Mouse (Mus musculus): ENCODE measurements around the gene Safb. TPM values are rescaled to one million over a fixed set of nuclear protein-coding genes. Genes with fewer than 3 reads are reported as not detected.
"Not testable (repeated sequence)": the region's sequence is repeated elsewhere in the genome, so short reads cannot be mapped to it uniquely, and the experiment has no call there.

The Safb gene
- total RNA-seq, 2 experiments from 2014 or later = 39.4 to 46.2 TPM

- intact Hi-C loops (cut with DNase I; ENCODE audit: low total_unique reads) = loop anchor here (5.0 kb wide), 1 partner anchor 40 kb away; no protein-coding TSS in a partner anchor
These were observed 43.1 kb downstream of the Safb start, which contains the start of gene Catsperd for GRCm38 (mm10) chr17:56627530-56628277. Gene Catsperd (plus strand): TSS chr17:56628143.

GRCm38 (mm10) chr17:56629800-56630781 is 45.5 kb downstream of the Safb start:
- DNase-seq = not testable (repeated sequence)
- intact Hi-C loops (cut with DNase I; ENCODE audit: low total_unique reads) = loop anchor here (5.0 kb wide), 1 partner anchor 37 kb away; no protein-coding TSS in a partner anchor

More at GRCm38 (mm10) chr17:56627530-56628277, 43.1 kb downstream of the Safb start, which contains the start of gene Catsperd:
- no peak for DNase-seq

DNA sequence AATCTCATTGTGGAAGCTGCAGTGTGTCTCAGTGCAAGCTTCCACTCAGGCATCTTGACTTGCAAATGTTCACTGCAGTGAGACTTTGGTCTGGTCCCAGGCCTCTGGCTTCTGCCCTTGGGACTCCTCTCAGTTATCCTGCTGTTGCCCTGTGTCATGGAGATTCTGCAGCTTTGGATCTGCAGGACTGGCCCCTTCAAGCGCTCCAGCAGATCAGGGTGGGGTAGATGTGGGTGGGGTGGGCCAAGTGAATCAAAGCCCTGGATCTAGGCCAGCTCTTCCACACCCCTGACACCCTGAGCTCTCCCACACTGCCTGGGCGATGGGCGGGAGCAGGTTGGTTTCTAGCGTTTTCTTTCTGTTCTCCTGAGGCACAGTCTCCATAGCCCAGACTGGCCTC is 47.2 kb downstream of the Safb start:
- intact Hi-C loops (cut with DNase I; ENCODE audit: low total_unique reads) = no loop called here
- DNase-seq = no peak

DNA sequence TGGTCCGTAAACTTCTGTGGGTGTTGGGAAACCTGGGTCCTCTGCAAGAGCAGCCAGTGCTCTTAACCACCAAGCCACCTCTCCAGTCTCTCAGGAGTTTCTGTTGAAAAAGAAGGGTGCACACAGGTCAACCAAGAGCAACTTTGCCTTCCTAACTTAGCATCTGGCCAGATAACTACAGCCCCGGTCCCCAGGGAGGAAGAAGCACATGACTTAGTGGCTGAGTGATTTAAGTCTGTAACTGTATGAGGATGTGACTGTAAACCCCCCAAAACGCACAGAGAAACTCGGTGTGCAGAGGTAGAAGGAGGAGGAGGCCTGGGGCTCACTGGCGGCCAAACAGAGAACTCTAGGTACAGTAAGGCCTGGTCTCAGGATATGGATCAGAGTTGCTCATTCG is 49.4 kb downstream of the Safb start:
- intact Hi-C loops (cut with DNase I; ENCODE audit: low total_unique reads) = no loop called here
- DNase-seq = no peak

- intact Hi-C loops (cut with DNase I; ENCODE audit: low total_unique reads) = no loop called here
These were observed 58.6 kb downstream of the Safb start for GRCm38 (mm10) chr17:56643237-56643636.

DNA sequence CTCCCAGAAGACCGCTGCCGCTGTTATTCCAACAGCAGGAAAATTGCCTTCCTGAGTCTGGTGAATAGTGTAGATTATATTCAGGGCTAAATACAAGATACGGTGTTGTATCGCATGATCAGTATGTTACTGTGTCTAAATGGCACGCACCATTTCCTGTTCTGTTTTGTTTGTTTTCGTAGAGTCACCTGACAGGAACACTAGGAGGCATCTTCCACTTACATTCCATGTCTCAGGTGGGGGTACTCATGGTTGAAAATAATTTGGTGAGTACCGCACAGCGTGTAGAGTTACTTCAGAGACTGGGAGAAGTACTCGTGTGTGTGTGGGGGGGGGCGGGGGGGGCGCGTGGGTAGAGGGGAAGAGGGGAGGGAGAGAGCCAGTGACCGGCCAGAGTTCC is 62.9 kb downstream of the Safb start:
- intact Hi-C loops (cut with DNase I; ENCODE audit: low total_unique reads) = no loop called here
- no peak for DNase-seq

More at GRCm38 (mm10) chr17:56643237-56643636, 58.6 kb downstream of the Safb start:
- DNase-seq = no peak

DNA sequence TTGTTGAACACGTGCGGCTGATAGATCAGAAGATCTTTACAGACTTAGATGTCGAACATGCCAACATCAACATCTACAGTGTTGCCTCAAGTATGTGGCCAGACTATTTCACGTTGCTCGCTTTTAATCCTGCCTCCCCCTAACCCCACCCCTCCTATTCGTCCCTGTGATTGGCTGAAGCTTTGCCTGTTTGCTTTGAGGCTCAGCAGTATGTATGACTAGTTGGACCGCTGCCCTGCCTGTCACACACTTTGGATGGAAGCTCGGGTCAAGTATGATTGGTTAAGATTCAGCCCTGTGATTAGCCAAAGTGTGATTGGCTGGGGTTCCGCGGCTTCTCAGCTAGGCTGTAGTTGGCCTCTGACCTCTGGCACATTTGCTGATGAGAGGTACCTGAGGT is 67.2 kb downstream of the Safb start:
- no peak for DNase-seq
- intact Hi-C loops (cut with DNase I; ENCODE audit: low total_unique reads) = no loop called here

- DNase-seq = no peak
- intact Hi-C loops (cut with DNase I; ENCODE audit: low total_unique reads) = no loop called here
These were observed 70.1 kb downstream of the Safb start for GRCm38 (mm10) chr17:56654771-56655170.

DNA sequence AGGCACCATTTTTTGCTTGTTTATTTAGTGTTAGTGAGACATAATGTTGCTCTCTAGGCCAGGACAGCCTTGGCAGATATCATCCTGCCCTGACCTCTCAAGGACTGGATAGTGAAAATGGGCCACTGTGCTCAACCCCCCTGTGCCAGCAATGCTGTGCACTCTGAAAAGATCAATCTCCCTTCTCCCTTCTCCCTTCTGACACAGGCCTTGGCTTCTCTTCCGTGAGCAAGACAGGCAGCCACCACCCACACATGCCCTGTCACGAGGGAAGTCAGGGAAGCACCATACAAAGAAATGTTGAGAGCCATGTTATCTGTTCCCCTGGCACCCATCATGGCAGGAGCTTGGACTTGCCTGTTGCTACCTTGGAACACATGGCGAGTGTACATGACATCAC is 70.7 kb downstream of the Safb start:
- intact Hi-C loops (cut with DNase I; ENCODE audit: low total_unique reads) = no loop called here
- DNase-seq = no peak

Other genes with a start within 250 kb of the Safb start
- gene Ptprs, start 108.3 kb upstream of the Safb start, total RNA-seq (2021) = 10 to 100 TPM; 38.2 to 44.4 TPM
- not detected for gene Znrf4, start 72.4 kb upstream of the Safb start, total RNA-seq (2021)
- gene Gm20219, start 30.4 kb upstream of the Safb start, total RNA-seq (2021) = under 1 TPM; 0.27 to 0.42 TPM
- gene Safb2, start 240 bp upstream of the Safb start, total RNA-seq (2021) = 10 to 100 TPM; 25.1 to 34.9 TPM
- 100 to 1,000 TPM; 193 to 194 TPM for gene 2410015M20Rik, start 24.9 kb downstream of the Safb start, total RNA-seq (2021)
- gene Rpl36, start 28.6 kb downstream of the Safb start, total RNA-seq (2021) = 100 to 1,000 TPM; 679 to 780 TPM
- 10 to 100 TPM; 50.3 to 54.5 TPM for gene Lonp1, start 42.1 kb downstream of the Safb start, total RNA-seq (2021)
- gene Catsperd, start 43.3 kb downstream of the Safb start, total RNA-seq (2021) = not detected
- gene Ranbp3, start 88.5 kb downstream of the Safb start, total RNA-seq (2021) = 10 to 100 TPM; 34.2 to 35.1 TPM
- gene Ndufa11, start 132.9 kb downstream of the Safb start, total RNA-seq (2021) = 100 to 1,000 TPM; 433 to 458 TPM
- 1 to 10 TPM; 5.4 to 5.8 TPM for gene Vmac, start 133.2 kb downstream of the Safb start, total RNA-seq (2021)
- gene Nrtn, start 172.7 kb downstream of the Safb start, total RNA-seq (2021) = 1 to 10 TPM in 1 of 2 experiments, under 1 TPM in 1; 0.47 to 1.4 TPM
- gene Dus3l, start 179.9 kb downstream of the Safb start, total RNA-seq (2021) = 10 to 100 TPM; 12.9 to 13.2 TPM
- under 1 TPM in 1 of 2 experiments, not detected in 1; 0.14 TPM for gene Prr22, start 185.4 kb downstream of the Safb start, total RNA-seq (2021)
- 1 to 10 TPM; 3.3 to 4.7 TPM for gene Rfx2, start 246.2 kb downstream of the Safb start, total RNA-seq (2021)